Mouse (Mus musculus) brain, embryonic 14.5 days (tissue): ENCODE measurements around the gene AC140267.1.

Experiments used
- CTCF ChIP-seq: fragments of 200-500 bp; IDR thresholded peaks from 2 replicates; pipeline ENCODE4 v1.5.1; 2012; ENCODE audit warnings: inconsistent platforms, mild to moderate bottlenecking, moderate library complexity, borderline replicate concordance; ENCODE audit not compliant: insufficient read depth, insufficient read length; ENCODE audit errors: extremely low read depth
- POLR2A ChIP-seq: fragments of 200-500 bp; IDR thresholded peaks from 2 replicates; pipeline ENCODE4 v1.6.1; 2012; ENCODE audit warnings: mild to moderate bottlenecking, inconsistent platforms, borderline replicate concordance; ENCODE audit not compliant: poor library complexity, insufficient read depth, insufficient read length, severe bottlenecking; ENCODE audit errors: extremely low read depth

- no peak for TF ChIP-seq CTCF
- no peak for TF ChIP-seq POLR2A
These were observed 21.9 kb upstream of the AC140267.1 start for GRCm38 (mm10) chr15:80213688-80214087.
